Mouse (Mus musculus): ENCODE measurements around the gene Grin2a.

DNA sequence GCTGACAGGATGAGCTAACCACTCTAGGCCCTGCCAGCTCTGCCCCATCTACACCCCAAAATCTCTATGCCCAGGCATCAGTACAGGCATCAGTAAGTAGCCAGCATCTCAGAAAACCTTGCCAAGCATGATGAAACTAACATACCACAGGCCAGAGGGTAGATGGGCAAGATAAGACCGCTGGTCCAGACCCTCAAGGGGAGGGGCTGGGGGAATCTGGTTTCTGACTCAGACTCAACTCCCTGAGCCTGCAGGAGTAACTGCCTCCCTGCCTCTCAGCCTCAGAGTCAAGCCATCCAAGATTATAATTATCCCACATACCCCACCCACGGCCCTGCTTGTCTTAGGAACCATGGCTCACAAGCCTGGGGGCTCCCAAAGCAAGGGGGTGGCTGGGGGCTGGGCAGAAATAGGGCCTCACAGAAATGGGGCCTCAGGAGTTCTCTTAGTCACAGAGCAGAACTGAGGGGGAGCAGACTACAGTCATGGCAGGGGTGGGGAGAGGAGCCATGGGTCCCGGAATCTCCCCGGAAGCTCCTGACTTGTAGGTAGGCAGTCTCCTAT lies 38.1 kb upstream of the Grin2a start:
- no peak for TF ChIP-seq GATA1 (IDR thresholded peaks at IDR 0.05; ENCODE audit: low read length)
- no peak for TF ChIP-seq TAL1 (IDR thresholded peaks at IDR 0.05; ENCODE audit: low read length)
